Mouse (Mus musculus) neutrophil, adult 59 days (primary cell): Measurements from ENCODE around the gene Cldn34b3. TPM values are rescaled to one million over a fixed set of nuclear protein-coding genes. Genes with fewer than 3 reads are reported as not detected.

Source experiments
- total RNA-seq, 2 experiments: library from RNA; stranded (reverse); gene quantifications; 1 replicate in 1 of 2; 2 replicates in 1 of 2; pipeline ENCODE4 v1.2.4; 2023

Cldn34b3 gene
- not detected for total RNA-seq

DNA sequence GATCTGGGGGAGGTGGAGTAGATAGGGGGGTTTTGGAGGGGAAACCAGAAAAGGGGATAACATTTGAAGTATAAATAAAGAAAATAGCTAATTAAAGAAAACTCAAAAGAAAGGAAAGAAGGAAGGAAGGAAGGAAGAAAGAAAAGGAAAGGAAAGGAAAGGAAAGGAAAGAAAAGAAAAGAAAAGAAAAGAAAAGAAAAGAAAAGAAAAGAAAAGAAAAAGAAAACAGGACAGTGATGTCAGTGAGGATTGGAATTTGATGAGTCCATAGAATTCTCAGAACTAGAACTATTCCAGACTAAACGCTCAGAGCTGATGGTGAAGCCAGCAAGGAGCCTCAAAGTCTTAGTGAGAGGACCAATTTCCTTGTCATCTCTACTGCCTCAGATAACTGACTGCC is at the start of gene Cldn34b3:
Cldn34b3 (plus strand) TSS at position 301 of the 400 bp plus-strand sequence.

Other genes with a start within 250 kb of the Cldn34b3 start
- not detected for gene Cldn34b4, start 129.0 kb downstream of the Cldn34b3 start, total RNA-seq